ENCODE assay signal across 29 mouse cellular contexts in the genomic region with DNA sequence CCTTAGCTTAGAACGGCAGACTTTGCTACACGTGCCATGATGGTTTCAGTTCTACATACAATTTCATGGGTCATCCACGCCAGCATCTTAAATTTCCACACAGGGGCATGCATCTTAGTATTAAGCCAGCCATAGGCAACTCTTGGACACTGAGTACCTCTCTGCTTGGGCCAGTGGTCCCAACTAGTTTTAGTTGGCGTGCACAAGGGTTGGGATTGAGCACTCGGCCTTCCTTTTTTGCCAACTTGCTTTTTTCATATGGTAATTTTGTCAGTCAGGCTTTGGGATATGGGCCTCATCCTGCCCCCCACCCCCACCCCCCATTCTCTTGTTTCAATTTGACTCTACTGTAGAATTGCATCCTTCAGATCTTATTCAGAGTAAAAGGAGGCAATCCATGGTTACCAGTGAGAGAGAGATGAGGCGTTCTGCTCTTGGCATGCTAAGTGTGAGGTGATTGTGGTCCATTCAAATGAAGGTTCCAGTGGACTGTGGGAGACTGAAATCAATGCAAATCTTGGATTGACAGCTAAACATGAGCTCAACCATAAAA. TPM values are rescaled to one million over a fixed set of nuclear protein-coding genes. Genes with fewer than 3 reads are reported as not detected.
DNase-seq lines count a peak whose midpoint lies in the region; ATAC-seq and TF ChIP-seq lines count a peak whose summit lies in the region.
"Had no signal": no experiment of that assay in that cellular context is flagged by ENCODE, and none has a peak within 500 bp of the region (broad histone marks: within the 10 kb centered on the region; RNA-seq: fewer than 3 reads in every experiment).

No protein-coding gene starts in this region.

- H3K4me3 ChIP-seq in hindbrain, embryonic 14.5 days (replicated peaks; ENCODE audit: low read length), result no peak overlapping the region
- H3K4me3 ChIP-seq in hindbrain, embryonic 12.5 days, result no peak overlapping the region
- H3K4me3 ChIP-seq in midbrain, embryonic 16.5 days (ENCODE audit: low read depth, low read length), result no peak overlapping the region
- no peak overlapping the region for H3K4me3 ChIP-seq in midbrain, embryonic 13.5 days (replicated peaks)
- no peak overlapping the region for H3K4me3 ChIP-seq in neural tube, embryonic 14.5 days (ENCODE audit: low read depth, low read length)
- H3K4me3 ChIP-seq: embryonic facial prominence, embryonic 13.5 days; gastrocnemius, adult 2 months; heart, adult 2 months; heart, embryonic 12.5 days; kidney, embryonic 15.5 days; limb, embryonic 10.5 days; limb, embryonic 15.5 days; liver, embryonic 13.5 days; megakaryocyte, embryonic 14.5 days had no signal

- H3K4me1 ChIP-seq in hindbrain, embryonic 14.5 days (replicated peaks; ENCODE audit: control insufficient read depth, insufficient read depth, low read length), result 0 out of 2 replicates have a peak, but pooled peaks cover 7% of the 10 kb centered on the region
- H3K4me1 ChIP-seq in hindbrain, embryonic 12.5 days, result peaks cover 6% of the 10 kb centered on the region; the same call in 1 of the 2 replicates
- H3K4me1 ChIP-seq in midbrain, embryonic 16.5 days (ENCODE audit: control insufficient read depth, insufficient read depth, low read length), result 0 out of 2 replicates have a peak, but pooled peaks cover 3% of the 10 kb centered on the region
- peaks cover 11% of the 10 kb centered on the region for H3K4me1 ChIP-seq in midbrain, embryonic 13.5 days (replicated peaks)
- peaks cover 13% of the 10 kb centered on the region; the same call in 1 of the 2 replicates for H3K4me1 ChIP-seq in neural tube, embryonic 14.5 days (ENCODE audit: control insufficient read depth, insufficient read depth, low read length)
- H3K4me1 ChIP-seq: embryonic facial prominence, embryonic 13.5 days; kidney, embryonic 15.5 days; limb, embryonic 10.5 days; limb, embryonic 15.5 days; liver, embryonic 13.5 days had no signal

- no peaks in the 10 kb centered on the region for H3K36me3 ChIP-seq in hindbrain, embryonic 14.5 days (replicated peaks; ENCODE audit: control insufficient read depth, insufficient read depth)
- H3K36me3 ChIP-seq in hindbrain, embryonic 12.5 days, result no peaks in the 10 kb centered on the region
- peaks cover 3% of the 10 kb centered on the region; the same call in 1 of the 2 replicates for H3K36me3 ChIP-seq in midbrain, embryonic 16.5 days (ENCODE audit: control insufficient read depth, insufficient read depth, low read length)
- no peaks in the 10 kb centered on the region for H3K36me3 ChIP-seq in midbrain, embryonic 13.5 days
- no peaks in the 10 kb centered on the region for H3K36me3 ChIP-seq in neural tube, embryonic 14.5 days (ENCODE audit: control insufficient read depth, insufficient read depth, low read length)
- H3K36me3 ChIP-seq: embryonic facial prominence, embryonic 13.5 days; heart, embryonic 12.5 days; kidney, embryonic 15.5 days; limb, embryonic 10.5 days; limb, embryonic 15.5 days; liver, embryonic 13.5 days had no signal

- no peak for TF ChIP-seq CTCF in brain, embryonic 14.5 days (IDR thresholded peaks at IDR 0.05; ENCODE audit: borderline replicate concordance, extremely low read depth, insufficient read depth, insufficient read length)

- no peaks in the 10 kb centered on the region for H3K27me3 ChIP-seq in hindbrain, embryonic 14.5 days (ENCODE audit: control insufficient read depth, insufficient read depth, low read length)
- H3K27me3 ChIP-seq in hindbrain, embryonic 12.5 days, result no peaks in the 10 kb centered on the region
- H3K27me3 ChIP-seq in midbrain, embryonic 16.5 days (ENCODE audit: control insufficient read depth, insufficient read depth, low read depth, low read length), result no peaks in the 10 kb centered on the region
- no peaks in the 10 kb centered on the region for H3K27me3 ChIP-seq in midbrain, embryonic 13.5 days
- no peaks in the 10 kb centered on the region for H3K27me3 ChIP-seq in neural tube, embryonic 14.5 days (ENCODE audit: control insufficient read depth, insufficient read depth, low read length)
- H3K27me3 ChIP-seq: embryonic facial prominence, embryonic 13.5 days; heart, embryonic 12.5 days; kidney, embryonic 15.5 days; limb, embryonic 15.5 days; liver, embryonic 13.5 days had no signal

- peak; percentile 51; the same call in 1 of the 2 replicates for ATAC-seq in hindbrain, embryonic 14.5 days (ENCODE audit: low FRiP score)
- ATAC-seq in hindbrain, embryonic 12.5 days (ENCODE audit: low FRiP score), result no peak
- peak; percentile 71 for ATAC-seq in midbrain, embryonic 16.5 days
- no peak for ATAC-seq in midbrain, embryonic 13.5 days
- peak; percentile 58; the same call in 1 of the 2 replicates for ATAC-seq in neural tube, embryonic 14.5 days (ENCODE audit: low read depth)
- ATAC-seq: CD4-positive, CD25-positive, alpha-beta regulatory T cell, adult 4 months; lung, postnatal 0 days had no signal

- no peak for DNase-seq in hindbrain, embryonic 14.5 days (ENCODE audit: low spot score)
- peak; percentile 49 for DNase-seq in brain, embryonic 14.5 days (ENCODE audit: low read depth)
- no peak for DNase-seq in frontal cortex, postnatal 36 days (ENCODE audit: low spot score in 2 of 2)
- DNase-seq: adrenal gland, adult 8-10 months; cerebellum, adult 8-10 months; gastrocnemius, adult 2 months; heart, adult 2 months; heart, postnatal 4 days; kidney, adult 18-20 months; kidney, postnatal 25 days; liver, embryonic 13.5 days; lung, adult 18-20 months; lung, postnatal 4 days; right cerebral cortex, adult 18-20 months; right cerebral cortex, postnatal 4 days; thymus, adult 2 months; thymus, postnatal 36 days had no signal

- H3K4me2 ChIP-seq in hindbrain, embryonic 14.5 days (replicated peaks), result no peak overlapping the region
- H3K4me2 ChIP-seq in hindbrain, embryonic 12.5 days (replicated peaks), result no peak overlapping the region
- H3K4me2 ChIP-seq in midbrain, embryonic 16.5 days (ENCODE audit: low read length), result no peak overlapping the region
- H3K4me2 ChIP-seq in midbrain, embryonic 13.5 days (replicated peaks), result no peak overlapping the region
- H3K4me2 ChIP-seq in neural tube, embryonic 14.5 days (ENCODE audit: low read depth, low read length), result no peak overlapping the region
- H3K4me2 ChIP-seq: embryonic facial prominence, embryonic 13.5 days; heart, embryonic 12.5 days; kidney, embryonic 15.5 days; limb, embryonic 15.5 days; liver, embryonic 13.5 days had no signal

- TF ChIP-seq POLR2A in brain, embryonic 14.5 days (IDR thresholded peaks at IDR 0.05; ENCODE audit: borderline replicate concordance, extremely low read depth, insufficient read depth, insufficient read length, poor library complexity, severe bottlenecking), result no peak

- H3K9ac ChIP-seq in hindbrain, embryonic 14.5 days, result no peak overlapping the region
- no peak overlapping the region for H3K9ac ChIP-seq in hindbrain, embryonic 12.5 days
- no peak overlapping the region for H3K9ac ChIP-seq in midbrain, embryonic 16.5 days (ENCODE audit: low read depth, low read length)
- no peak overlapping the region for H3K9ac ChIP-seq in midbrain, embryonic 13.5 days (replicated peaks)
- H3K9ac ChIP-seq in neural tube, embryonic 14.5 days (replicated peaks; ENCODE audit: low read depth, low read length), result no peak overlapping the region
- H3K9ac ChIP-seq: embryonic facial prominence, embryonic 13.5 days; heart, embryonic 12.5 days; kidney, embryonic 15.5 days; limb, embryonic 15.5 days; liver, embryonic 13.5 days had no signal

- H3K27ac ChIP-seq in hindbrain, embryonic 14.5 days, result 0 out of 2 replicates have a peak overlapping the region, but pooled peaks have one; percentile 38
- no peak overlapping the region for H3K27ac ChIP-seq in hindbrain, embryonic 12.5 days
- H3K27ac ChIP-seq in midbrain, embryonic 16.5 days (ENCODE audit: low read length), result peak overlapping the region; percentile 59
- no peak overlapping the region for H3K27ac ChIP-seq in midbrain, embryonic 13.5 days
- no peak overlapping the region for H3K27ac ChIP-seq in neural tube, embryonic 14.5 days (ENCODE audit: low read depth, low read length)
- H3K27ac ChIP-seq: embryonic facial prominence, embryonic 13.5 days; gastrocnemius, adult 2 months; heart, adult 2 months; kidney, embryonic 15.5 days; limb, embryonic 10.5 days; limb, embryonic 15.5 days; liver, embryonic 13.5 days had no signal

- H3K9me3 ChIP-seq in hindbrain, embryonic 14.5 days (ENCODE audit: control insufficient read depth, low read length), result no peaks in the 10 kb centered on the region
- no peaks in the 10 kb centered on the region for H3K9me3 ChIP-seq in hindbrain, embryonic 12.5 days (replicated peaks)
- no peaks in the 10 kb centered on the region for H3K9me3 ChIP-seq in midbrain, embryonic 16.5 days (replicated peaks; ENCODE audit: control insufficient read depth, low read length, poor library complexity, severe bottlenecking)
- H3K9me3 ChIP-seq in midbrain, embryonic 13.5 days, result no peaks in the 10 kb centered on the region
- H3K9me3 ChIP-seq in neural tube, embryonic 14.5 days (ENCODE audit: control insufficient read depth, low read length), result no peaks in the 10 kb centered on the region
- H3K9me3 ChIP-seq: embryonic facial prominence, embryonic 13.5 days; heart, embryonic 12.5 days; kidney, embryonic 15.5 days; limb, embryonic 10.5 days; limb, embryonic 15.5 days; liver, embryonic 13.5 days; megakaryocyte, embryonic 14.5 days had no signal

- 64% methylated on average over 6 of the region's 6 CpGs for WGBS in hindbrain, embryonic 14.5 days
- WGBS in hindbrain, embryonic 12.5 days, result 77% methylated on average over 6 of the region's 6 CpGs
- WGBS in midbrain, embryonic 16.5 days, result 71% methylated on average over 6 of the region's 6 CpGs
- 63% methylated on average over 6 of the region's 6 CpGs for WGBS in midbrain, embryonic 13.5 days
- 67% methylated on average over 6 of the region's 6 CpGs for WGBS in neural tube, embryonic 14.5 days

RNA-seq across cellular contexts. Expression of a gene that starts 14.1 kb away (rescaled TPM):
- 77.8 and 94.9 TPM in 2 replicates for polyA plus RNA-seq in hindbrain, embryonic 14.5 days (2014; fragmentation: Nextera tagmentation; extraction: Ambion mirVana)
- polyA plus RNA-seq in hindbrain, embryonic 12.5 days (2016; fragmentation: Nextera tagmentation; extraction: Ambion mirVana), result 25.6 and 27.8 TPM in 2 replicates
- 88.6 and 108 TPM in 2 replicates for polyA plus RNA-seq in midbrain, embryonic 16.5 days (2015; fragmentation: Nextera tagmentation; extraction: Ambion mirVana)
- polyA plus RNA-seq in midbrain, embryonic 13.5 days (2015; fragmentation: Nextera tagmentation; extraction: Ambion mirVana), result 56.2 and 61.8 TPM in 2 replicates
- 57.3 and 85.7 TPM in 2 replicates for polyA plus RNA-seq in brain, embryonic 14.5 days (2012; rRNA removed)
- polyA plus RNA-seq in neural tube, embryonic 14.5 days (2014; fragmentation: Nextera tagmentation; extraction: Ambion mirVana), result 96.4 and 106 TPM in 2 replicates

Comparison
In these comparisons a context has a peak if more than half of its experiments do, and no peak if none do; other contexts are left out.
1. ATAC-seq: peak in hindbrain, embryonic 14.5 days (single experiment), midbrain, embryonic 16.5 days (single experiment) and neural tube, embryonic 14.5 days (single experiment); none in hindbrain, embryonic 12.5 days (single experiment) and midbrain, embryonic 13.5 days (single experiment).
2. H3K27ac ChIP-seq: peak in hindbrain, embryonic 14.5 days (single experiment) and midbrain, embryonic 16.5 days (single experiment); none in hindbrain, embryonic 12.5 days (single experiment), midbrain, embryonic 13.5 days (single experiment) and neural tube, embryonic 14.5 days (single experiment).